Mouse (Mus musculus) heart, embryonic 15.5 days (tissue): ENCODE results near the gene Chpf2. TPM values are rescaled to one million over a fixed set of nuclear protein-coding genes. Genes with fewer than 3 reads are reported as not detected.
A peak's percentile ranks its signal among the peaks of the same experiment; 100 is the strongest.

ENCODE experiments used
- ATAC-seq: fragments of 200-750 bp; cut with Nextera tagmentation; replicated peaks from 2 replicates; pipeline ENCODE4 v1.8.0; 2017; ENCODE audit warnings: low read depth, moderate TSS enrichment; ENCODE audit not compliant: insufficient number of reproducible peaks, insufficient read depth, low FRiP score
- H3K27ac ChIP-seq: fragments of 300-500 bp; sonication (generic); 2 replicates; pipeline ENCODE4 v1.5.1; 2015; ENCODE audit warnings: mild to moderate bottlenecking, inconsistent platforms
- H3K27me3 ChIP-seq: fragments of 300-500 bp; sonication (generic); 2 replicates; pipeline ENCODE4 v1.6.1; 2015; ENCODE audit warnings: inconsistent platforms
- H3K36me3 ChIP-seq: fragments of 300-500 bp; sonication (generic); 2 replicates; pipeline ENCODE4 v1.6.1; 2015; ENCODE audit warnings: mild to moderate bottlenecking, inconsistent platforms
- H3K4me1 ChIP-seq: fragments of 300-500 bp; sonication (generic); replicated peaks from 2 replicates; pipeline ENCODE4 v1.6.1; 2015; ENCODE audit warnings: inconsistent platforms
- H3K4me2 ChIP-seq: fragments of 300-500 bp; sonication (generic); 2 replicates; pipeline ENCODE4 v1.6.1; 2015; ENCODE audit warnings: inconsistent platforms, mild to moderate bottlenecking, moderate library complexity
- H3K4me3 ChIP-seq: fragments of 300-500 bp; sonication (generic); 2 replicates; pipeline ENCODE4 v1.5.1; 2015; ENCODE audit warnings: mild to moderate bottlenecking, inconsistent platforms
- H3K9ac ChIP-seq: fragments of 300-500 bp; sonication (generic); 2 replicates; pipeline ENCODE4 v1.6.1; 2015; ENCODE audit warnings: mild to moderate bottlenecking, inconsistent platforms
- H3K9me3 ChIP-seq: fragments of 300-500 bp; sonication (generic); replicated peaks from 2 replicates; pipeline ENCODE4 v1.6.1; 2016; ENCODE audit warnings: inconsistent platforms
- WGBS: fragments of 180-500 bp; shearing (Covaris S2); methylation state at CpG from one replicate; pipeline ENCODE4 v1.1.7; 2015; ENCODE audit warnings: mixed read lengths; 5-methylcytosine and 5-hydroxymethylcytosine counted together
- polyA plus RNA-seq: library from polyadenylated mRNA; unstranded; fragments of >200 nt; fragmentation: Nextera tagmentation; extraction: Ambion mirVana; gene quantifications from 2 replicates; pipeline ENCODE4 v1.2.1, GENCODE M21; 2015

The Chpf2 gene
- polyA plus RNA-seq, 1 experiment from 2014 or later = 13.1 TPM

DNA sequence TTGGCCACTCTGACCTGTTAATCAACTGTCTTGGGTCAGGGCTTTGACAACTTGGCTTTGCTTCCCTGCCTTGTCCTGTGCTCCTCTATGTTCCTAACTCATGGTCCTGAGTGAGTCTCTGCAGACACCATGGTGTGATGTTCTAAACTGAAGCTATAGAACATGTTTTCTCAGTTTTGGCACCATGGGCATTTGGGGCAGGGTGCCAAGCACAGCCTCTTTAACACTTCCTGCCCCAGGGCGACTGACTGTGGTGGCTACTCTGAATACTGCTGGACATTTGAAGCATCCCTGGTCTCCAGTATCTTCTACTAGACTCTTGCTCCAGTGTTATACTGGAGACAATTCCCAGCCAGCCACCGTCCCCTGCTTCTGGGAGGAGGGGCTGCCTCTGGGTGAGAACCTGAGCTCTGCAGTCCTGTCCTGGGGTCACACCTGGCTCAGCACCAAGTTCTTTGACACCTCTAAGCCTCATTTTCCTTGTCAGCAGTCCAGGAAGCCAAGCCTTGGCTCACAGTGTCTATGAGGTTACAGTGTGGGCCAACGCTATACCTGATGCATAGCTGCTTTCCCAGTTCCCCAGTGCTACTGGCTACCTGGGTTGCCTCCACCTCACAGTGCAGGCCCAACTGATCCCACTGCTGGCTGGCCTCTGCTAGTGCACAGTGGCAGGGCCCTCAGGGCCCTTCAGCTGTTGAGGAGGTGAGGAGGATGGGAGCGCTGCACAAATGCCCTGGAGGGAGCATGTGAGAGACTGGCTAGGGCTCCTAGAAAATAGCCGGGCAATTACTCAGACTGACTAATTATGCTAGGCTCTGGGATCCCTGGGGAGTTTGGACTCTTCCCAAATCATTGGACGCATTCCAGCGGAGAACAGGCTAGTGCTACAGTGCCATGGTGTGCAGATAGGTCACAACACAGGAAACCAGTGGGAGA lies 25.1 kb downstream of the Chpf2 start:
- Histone ChIP-seq H3K27ac (0 out of 2 replicates have a peak overlapping the region, but pooled peaks have one; percentile 5), H3K9me3 (no peaks in the 10 kb centered on the region), H3K4me2 (no peak overlapping the region), H3K27me3 (no peaks in the 10 kb centered on the region), H3K4me3 (no peak overlapping the region), H3K9ac (no peak overlapping the region), H3K36me3 (no peaks in the 10 kb centered on the region), H3K4me1 (peaks cover 30% of the 10 kb centered on the region)
- ATAC-seq = peak; percentile 32; the same call in 1 of the 2 replicates
- 41% methylated on average over 7 of the region's 7 CpGs for WGBS

GRCm38 (mm10) chr5:24612302-24612649 lies 25.7 kb downstream of the Chpf2 start:
- Histone ChIP-seq H3K27me3 (no peaks in the 10 kb centered on the region), H3K4me1 (peaks cover 29% of the 10 kb centered on the region), H3K9me3 (no peaks in the 10 kb centered on the region), H3K9ac (no peak overlapping the region), H3K4me3 (no peak overlapping the region), H3K4me2 (no peak overlapping the region), H3K36me3 (no peaks in the 10 kb centered on the region), H3K27ac (no peak overlapping the region)
- no peak for ATAC-seq
- WGBS = 68% methylated on average over 5 of the region's 5 CpGs

- Histone ChIP-seq H3K36me3 (no peaks in the 10 kb centered on the region), H3K9ac (no peak overlapping the region), H3K27me3 (no peaks in the 10 kb centered on the region), H3K9me3 (no peaks in the 10 kb centered on the region), H3K4me2 (no peak overlapping the region), H3K27ac (no peak overlapping the region), H3K4me1 (peaks cover 16% of the 10 kb centered on the region), H3K4me3 (no peak overlapping the region)
- WGBS = 64% methylated on average over 6 of the region's 6 CpGs
- ATAC-seq = no peak
Observed at GRCm38 (mm10) chr5:24615097-24615496, 28.6 kb downstream of the Chpf2 start.

- H3K27me3 ChIP-seq = peaks cover 28% of the 10 kb centered on the region
- no peak overlapping the region for H3K27ac ChIP-seq
- H3K4me2 ChIP-seq = no peak overlapping the region
- H3K9ac ChIP-seq = no peak overlapping the region
- H3K9me3 ChIP-seq = no peaks in the 10 kb centered on the region
- H3K36me3 ChIP-seq = no peaks in the 10 kb centered on the region
- H3K4me1 ChIP-seq = peaks cover 6% of the 10 kb centered on the region
- ATAC-seq = no peak
- H3K4me3 ChIP-seq = no peak overlapping the region
- WGBS = 81% methylated on average over 3 of the region's 3 CpGs
Observed at GRCm38 (mm10) chr5:24618921-24619320, 32.4 kb downstream of the Chpf2 start.

DNA sequence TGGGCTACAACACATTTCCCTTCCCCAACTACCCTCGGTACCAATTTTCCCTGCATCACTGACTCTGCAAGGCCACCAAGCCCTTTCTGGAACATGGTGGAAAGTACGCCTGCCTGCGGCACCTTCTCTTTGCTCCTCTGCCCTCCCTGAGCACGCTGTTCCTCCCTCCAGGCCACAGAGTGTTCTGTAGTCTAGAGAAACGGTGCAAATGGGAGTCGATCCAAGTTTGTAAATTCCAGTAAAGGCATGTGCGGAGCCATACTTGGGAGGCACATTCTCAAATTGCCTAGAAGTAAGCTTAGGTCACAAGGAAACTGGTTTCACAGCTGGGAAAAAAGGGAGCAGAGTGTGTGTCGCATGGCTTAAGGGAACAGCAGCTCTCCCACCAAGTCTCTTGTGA lies 33.6 kb downstream of the Chpf2 start:
- Histone ChIP-seq H3K27ac (no peak overlapping the region), H3K4me1 (peaks cover 17% of the 10 kb centered on the region), H3K4me3 (no peak overlapping the region), H3K4me2 (no peak overlapping the region), H3K27me3 (peaks cover 39% of the 10 kb centered on the region), H3K9me3 (no peaks in the 10 kb centered on the region), H3K36me3 (no peaks in the 10 kb centered on the region), H3K9ac (no peak overlapping the region)
- ATAC-seq = no peak
- 45% methylated on average over 8 of the region's 8 CpGs for WGBS

GRCm38 (mm10) chr5:24620626-24621025 lies 34.1 kb downstream of the Chpf2 start:
- no peak overlapping the region for H3K27ac ChIP-seq
- H3K27me3 ChIP-seq = peaks cover 42% of the 10 kb centered on the region
- ATAC-seq = no peak
- WGBS = 70% methylated on average over 8 of the region's 8 CpGs
- H3K4me1 ChIP-seq = peaks cover 17% of the 10 kb centered on the region
- H3K9ac ChIP-seq = no peak overlapping the region
- no peak overlapping the region for H3K4me2 ChIP-seq
- H3K9me3 ChIP-seq = no peaks in the 10 kb centered on the region
- H3K36me3 ChIP-seq = no peaks in the 10 kb centered on the region
- no peak overlapping the region for H3K4me3 ChIP-seq

DNA sequence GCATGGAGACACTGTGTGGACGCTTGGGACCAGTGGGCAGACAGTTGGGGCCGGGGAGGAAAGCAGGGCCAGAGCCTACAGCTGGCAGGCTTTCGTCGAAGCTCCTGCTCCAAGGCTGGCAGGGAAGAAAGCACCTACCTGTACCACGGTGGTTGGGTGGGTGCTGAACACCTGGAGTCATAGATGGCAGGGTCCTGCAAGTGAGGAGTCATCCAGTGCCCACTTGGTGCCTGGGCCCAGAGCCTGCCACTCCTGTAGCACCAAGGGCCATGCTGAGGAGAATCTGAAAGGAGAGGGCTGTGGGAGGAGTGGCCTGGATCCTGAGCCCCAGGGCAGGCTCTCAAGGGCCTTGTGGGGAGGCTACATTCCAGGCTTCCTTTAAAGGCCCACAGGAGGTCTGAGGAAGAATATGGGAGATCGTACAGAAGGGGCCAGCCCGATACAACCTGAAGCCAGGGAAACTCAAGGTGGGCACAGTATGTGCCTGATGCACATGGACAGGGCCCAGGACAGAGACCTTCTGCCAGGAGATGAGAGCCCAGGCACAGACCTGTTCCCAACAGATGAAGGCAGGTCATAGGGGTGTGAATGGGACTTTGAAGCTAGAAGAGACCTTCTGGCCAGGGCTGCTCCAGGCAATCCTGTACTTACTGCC lies 36.0 kb downstream of the Chpf2 start:
- Histone ChIP-seq H3K9me3 (no peaks in the 10 kb centered on the region), H3K36me3 (no peaks in the 10 kb centered on the region), H3K4me3 (no peak overlapping the region), H3K4me1 (peaks cover 17% of the 10 kb centered on the region), H3K27ac (no peak overlapping the region), H3K4me2 (no peak overlapping the region), H3K9ac (no peak overlapping the region), H3K27me3 (peaks cover 47% of the 10 kb centered on the region)
- 61% methylated on average over 7 of the region's 7 CpGs for WGBS
- ATAC-seq = no peak; the same call in 1 of the 2 replicates

GRCm38 (mm10) chr5:24623041-24623985 lies 36.8 kb downstream of the Chpf2 start:
- peak overlapping the region; percentile 89 for H3K4me2 ChIP-seq
- H3K4me3 ChIP-seq = peak overlapping the region; percentile 56; the same call in 1 of the 2 replicates
- 0 out of 2 replicates have a peak overlapping the region, but pooled peaks have one; percentile 62 for H3K9ac ChIP-seq
- WGBS = 45% methylated on average over 8 of the region's 8 CpGs
- no peak overlapping the region for H3K27ac ChIP-seq
- peaks cover 17% of the 10 kb centered on the region for H3K4me1 ChIP-seq
- no peaks in the 10 kb centered on the region for H3K9me3 ChIP-seq
- no peak for ATAC-seq
- H3K36me3 ChIP-seq = no peaks in the 10 kb centered on the region
- peaks cover 47% of the 10 kb centered on the region for H3K27me3 ChIP-seq

- Histone ChIP-seq H3K36me3 (no peaks in the 10 kb centered on the region), H3K27me3 (peaks cover 47% of the 10 kb centered on the region), H3K27ac (no peak within 1 kb of the TSS), H3K9ac (peak within 1 kb of the TSS; percentile 62), H3K9me3 (no peaks in the 10 kb centered on the region), H3K4me3 (peak within 1 kb of the TSS; percentile 56), H3K4me2 (peak within 1 kb of the TSS; percentile 89), H3K4me1 (peaks cover 17% of the 10 kb centered on the region)
- WGBS = 4% methylated on average over 37 of the region's 37 CpGs
- peak; percentile 68 for ATAC-seq
Observed at GRCm38 (mm10) chr5:24623986-24624821, 37.7 kb downstream of the Chpf2 start, which contains the start of gene Smarcd3. TSS of gene Smarcd3 (minus strand) at chr5:24624411.

GRCm38 (mm10) chr5:24624822-24625120 lies 38.2 kb downstream of the Chpf2 start:
- peak overlapping the region; percentile 56 for H3K4me3 ChIP-seq
- no peak for ATAC-seq

More at GRCm38 (mm10) chr5:24624822-24625120, 38.2 kb downstream of the Chpf2 start:
- Histone ChIP-seq H3K9me3 (no peaks in the 10 kb centered on the region), H3K4me2 (peak overlapping the region; percentile 89), H3K9ac (no peak overlapping the region), H3K27me3 (peaks cover 47% of the 10 kb centered on the region), H3K4me1 (peaks cover 17% of the 10 kb centered on the region), H3K27ac (no peak overlapping the region), H3K36me3 (no peaks in the 10 kb centered on the region)
- 34% methylated on average over 4 of the region's 4 CpGs for WGBS
